Mouse (Mus musculus) G1E (cell line): ENCODE results near the gene Gtf2f2. TPM values are rescaled to one million over a fixed set of nuclear protein-coding genes. Genes with fewer than 3 reads are reported as not detected.

Source experiments
- ATAC-seq: 2 replicates; pipeline ENCODE4 v1.8.0; 2016; ENCODE audit warnings: mild to moderate bottlenecking; ENCODE audit not compliant: insufficient number of reproducible peaks, poor library complexity, low FRiP score, severe bottlenecking; ENCODE audit errors: extremely low read depth
- DNase-seq: peaks from one replicate; pipeline ENCODE4 v3.0.0; 2012; ENCODE audit warnings: low spot score
- H3K27me3 ChIP-seq: 2 replicates; pipeline ENCODE4 v1.6.1; 2012; ENCODE audit warnings: mild to moderate bottlenecking, low read length, inconsistent platforms; ENCODE audit not compliant: insufficient read depth
- H3K36me3 ChIP-seq: replicated peaks from 2 replicates; pipeline ENCODE3; 2012; ENCODE audit warnings: mild to moderate bottlenecking, inconsistent platforms
- H3K4me1 ChIP-seq: 2 replicates; pipeline ENCODE4 v1.6.1; 2012; ENCODE audit warnings: low read depth, low read length, inconsistent platforms, mixed read lengths; ENCODE audit not compliant: insufficient read depth
- H3K4me3 ChIP-seq: 2 replicates; pipeline ENCODE4 v1.5.1; 2012; ENCODE audit warnings: low read depth, mild to moderate bottlenecking, inconsistent platforms, low read length, moderate library complexity, mixed read lengths
- H3K9me3 ChIP-seq: replicated peaks from 2 replicates; pipeline ENCODE4 v1.6.1; 2012; ENCODE audit warnings: inconsistent platforms
- CTCF ChIP-seq: IDR thresholded peaks from 2 replicates; pipeline ENCODE4 v1.5.1; 2012; ENCODE audit warnings: low read depth, low read length, inconsistent platforms, mixed read lengths
- GATA1 ChIP-seq: IDR thresholded peaks from 2 replicates; pipeline ENCODE4 v1.6.1; 2012; ENCODE audit warnings: borderline replicate concordance, low read length, inconsistent platforms, mixed read lengths
- GATA2 ChIP-seq: IDR thresholded peaks from 2 replicates; pipeline ENCODE4 v1.6.1; 2012; ENCODE audit warnings: low read depth, low read length, inconsistent platforms, borderline replicate concordance
- POLR2AphosphoS5 ChIP-seq: IDR thresholded peaks from 2 replicates; pipeline ENCODE4 v1.6.1; 2012; ENCODE audit warnings: low read depth, low read length, inconsistent platforms; ENCODE audit not compliant: insufficient replicate concordance
- TAL1 ChIP-seq: conservative IDR thresholded peaks from 2 replicates; pipeline ENCODE4 v1.6.1; 2012; ENCODE audit warnings: low read depth, low read length, inconsistent platforms, mixed read lengths
- polyA plus RNA-seq: library from polyadenylated mRNA; stranded (reverse); fragments of >175 nt; gene quantifications from 2 replicates; pipeline ENCODE4 v1.2.3, GENCODE M21; 2012
- total RNA-seq, 2 experiments: library from RNA; stranded (forward) in 1 of 2; stranded (reverse) in 1 of 2; fragments of 200-1000 nt in 1 of 2; fragments of >200 nt in 1 of 2; fragmentation: Nextera tagmentation in 1 of 2; gene quantifications; 2 replicates each; pipeline ENCODE4 v1.2.3; 2014 to 2017

Gene Gtf2f2
- total and polyA plus RNA-seq, 3 experiments: 9.1 to 49.5 (median 33.3) TPM

- TF ChIP-seq GATA2 (no peak), GATA1 (no peak), CTCF (no peak), POLR2AphosphoS5 (no peak), TAL1 (no peak)
- Histone ChIP-seq H3K27me3 (no peaks in the 10 kb centered on the region), H3K4me1 (no peaks in the 10 kb centered on the region), H3K36me3 (peaks cover 28% of the 10 kb centered on the region), H3K4me3 (no peak overlapping the region), H3K9me3 (no peaks in the 10 kb centered on the region)
- DNase-seq (no peak), ATAC-seq (no peak)
These were observed 47.5 kb downstream of the Gtf2f2 start for GRCm38 (mm10) chr14:75963215-75963614.

- Histone ChIP-seq H3K27me3 (no peaks in the 10 kb centered on the region), H3K4me3 (no peak overlapping the region), H3K36me3 (peaks cover 34% of the 10 kb centered on the region), H3K4me1 (no peaks in the 10 kb centered on the region), H3K9me3 (no peaks in the 10 kb centered on the region)
- DNase-seq: no peak
- TF ChIP-seq CTCF: no peak
- TF ChIP-seq GATA2: no peak
- no peak for ATAC-seq
These were observed 48.4 kb downstream of the Gtf2f2 start for GRCm38 (mm10) chr14:75962250-75962649.

- Histone ChIP-seq H3K4me3 (no peak within 1 kb of the TSS), H3K4me1 (no peaks in the 10 kb centered on the region), H3K36me3 (peaks cover 31% of the 10 kb centered on the region), H3K9me3 (no peaks in the 10 kb centered on the region), H3K27me3 (no peaks in the 10 kb centered on the region)
- TF ChIP-seq GATA2 (no peak), CTCF (no peak), TAL1 (no peak), POLR2AphosphoS5 (no peak), GATA1 (no peak)
- DNase-seq (no peak), ATAC-seq (no peak)
These were observed 55.9 kb downstream of the Gtf2f2 start, which contains the start of gene Kctd4 for GRCm38 (mm10) chr14:75954766-75955165. Kctd4 (plus strand) TSS chr14:75955009.

- no peak for ATAC-seq
- no peak overlapping the region for H3K4me3 ChIP-seq
- H3K4me1 ChIP-seq: no peaks in the 10 kb centered on the region
- H3K9me3 ChIP-seq: no peaks in the 10 kb centered on the region
- no peaks in the 10 kb centered on the region for H3K27me3 ChIP-seq
- peaks cover 39% of the 10 kb centered on the region for H3K36me3 ChIP-seq
- TF ChIP-seq GATA2: no peak
- no peak for TF ChIP-seq CTCF
- TF ChIP-seq GATA1: no peak
- TF ChIP-seq POLR2AphosphoS5: no peak
- no peak for TF ChIP-seq TAL1
- no peak for DNase-seq
These were observed 57.7 kb downstream of the Gtf2f2 start for GRCm38 (mm10) chr14:75953011-75953410.

- Histone ChIP-seq H3K27me3 (no peaks in the 10 kb centered on the region), H3K36me3 (peaks cover 49% of the 10 kb centered on the region), H3K9me3 (no peaks in the 10 kb centered on the region), H3K4me3 (no peak overlapping the region), H3K4me1 (peaks cover 4% of the 10 kb centered on the region; the same call in 1 of the 2 replicates)
- TF ChIP-seq CTCF (no peak), GATA2 (no peak), POLR2AphosphoS5 (no peak)
- ATAC-seq: no peak
- no peak for DNase-seq
These were observed 63.0 kb downstream of the Gtf2f2 start for GRCm38 (mm10) chr14:75947674-75948073.

- Histone ChIP-seq H3K36me3 (peaks cover 52% of the 10 kb centered on the region), H3K4me1 (no peaks in the 10 kb centered on the region), H3K27me3 (no peaks in the 10 kb centered on the region), H3K4me3 (no peak overlapping the region), H3K9me3 (no peaks in the 10 kb centered on the region)
- ATAC-seq: no peak
- DNase-seq: no peak
- TF ChIP-seq POLR2AphosphoS5: no peak
- no peak for TF ChIP-seq TAL1
- no peak for TF ChIP-seq GATA2
- TF ChIP-seq GATA1: no peak
These were observed 68.3 kb downstream of the Gtf2f2 start for GRCm38 (mm10) chr14:75942365-75942764.

GRCm38 (mm10) chr14:75941500-75941899 lies 69.2 kb downstream of the Gtf2f2 start:
- H3K27me3 ChIP-seq: no peaks in the 10 kb centered on the region
- ATAC-seq (no peak), DNase-seq (no peak)
- H3K4me1 ChIP-seq: no peaks in the 10 kb centered on the region
- TF ChIP-seq CTCF (no peak), POLR2AphosphoS5 (no peak), TAL1 (no peak)
- H3K36me3 ChIP-seq: peaks cover 48% of the 10 kb centered on the region
- no peak overlapping the region for H3K4me3 ChIP-seq
- no peaks in the 10 kb centered on the region for H3K9me3 ChIP-seq

- no peaks in the 10 kb centered on the region for H3K27me3 ChIP-seq
- H3K36me3 ChIP-seq: peaks cover 39% of the 10 kb centered on the region
- H3K9me3 ChIP-seq: no peaks in the 10 kb centered on the region
- DNase-seq (no peak), ATAC-seq (no peak)
- H3K4me1 ChIP-seq: peaks cover 9% of the 10 kb centered on the region
- no peak overlapping the region for H3K4me3 ChIP-seq
- TF ChIP-seq POLR2AphosphoS5 (no peak), TAL1 (no peak), CTCF (no peak), GATA2 (no peak), GATA1 (no peak)
These were observed 73.0 kb downstream of the Gtf2f2 start for GRCm38 (mm10) chr14:75937714-75938113.
